Mouse (Mus musculus): ENCODE measurements around the gene Rad9a.

Gene Rad9a

DNA sequence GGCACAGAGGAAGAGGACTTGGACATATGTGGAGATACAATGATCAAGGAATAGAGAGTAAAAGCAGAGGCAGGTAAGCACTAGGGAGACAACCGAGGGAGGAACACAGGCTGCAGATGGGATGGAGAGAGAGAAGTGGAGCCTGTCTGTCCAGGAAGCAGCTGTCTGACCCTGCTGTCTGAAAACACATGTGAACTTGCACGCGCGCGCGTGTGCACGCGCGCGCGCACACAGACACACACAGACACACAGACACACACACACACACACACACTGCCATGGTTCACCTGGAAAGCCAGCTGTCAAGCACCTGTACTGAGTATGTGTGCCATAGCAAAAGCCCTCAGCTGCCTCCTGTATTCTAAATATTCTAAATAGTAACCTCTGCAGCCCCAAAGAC lies 16.8 kb upstream of the Rad9a start:
- in situ Hi-C loops (cut with MboI, MseI), result no loop called here

DNA sequence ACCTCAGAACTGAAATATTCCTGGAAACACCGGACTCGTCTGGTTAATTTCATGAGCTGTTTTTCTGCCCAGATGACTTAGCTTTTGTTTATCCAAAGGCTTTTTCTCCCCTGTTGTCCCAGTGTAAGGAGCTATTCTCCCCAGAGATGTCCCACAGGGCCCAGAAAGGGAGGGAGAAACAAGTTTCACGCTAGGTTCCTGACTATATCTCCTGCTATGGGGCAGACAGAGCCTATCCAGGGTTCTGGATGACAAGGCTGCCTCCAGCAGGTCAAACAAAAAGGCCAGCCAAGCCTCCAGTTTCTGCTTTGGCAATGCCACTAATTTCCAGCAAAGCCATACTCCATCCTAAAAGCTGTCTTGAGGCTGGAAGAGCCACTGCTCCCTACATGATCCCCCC lies 16.4 kb upstream of the Rad9a start:
- in situ Hi-C loops (cut with MboI, MseI), result no loop called here

DNA sequence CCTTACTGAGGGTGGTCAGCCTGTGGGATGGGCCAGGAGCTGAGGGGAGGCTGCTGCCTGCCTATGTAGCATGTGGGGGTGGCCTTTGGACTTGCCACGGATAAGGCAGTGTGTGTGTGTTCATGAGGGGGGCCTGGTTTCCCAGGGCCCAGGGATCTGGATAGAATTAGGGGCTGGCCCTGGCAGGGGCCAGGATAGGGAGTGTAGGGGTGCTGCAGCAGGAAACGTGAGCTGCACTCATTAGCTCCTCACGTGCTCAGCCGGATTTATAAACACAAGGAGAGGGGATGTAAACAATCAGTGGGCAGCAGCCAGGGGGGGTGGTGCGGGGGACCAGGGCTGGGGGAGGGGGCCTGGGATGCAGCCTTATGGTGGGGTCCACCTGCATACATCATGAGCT lies 15.7 kb upstream of the Rad9a start:
- in situ Hi-C loops (cut with MboI, MseI), result no loop called here

DNA sequence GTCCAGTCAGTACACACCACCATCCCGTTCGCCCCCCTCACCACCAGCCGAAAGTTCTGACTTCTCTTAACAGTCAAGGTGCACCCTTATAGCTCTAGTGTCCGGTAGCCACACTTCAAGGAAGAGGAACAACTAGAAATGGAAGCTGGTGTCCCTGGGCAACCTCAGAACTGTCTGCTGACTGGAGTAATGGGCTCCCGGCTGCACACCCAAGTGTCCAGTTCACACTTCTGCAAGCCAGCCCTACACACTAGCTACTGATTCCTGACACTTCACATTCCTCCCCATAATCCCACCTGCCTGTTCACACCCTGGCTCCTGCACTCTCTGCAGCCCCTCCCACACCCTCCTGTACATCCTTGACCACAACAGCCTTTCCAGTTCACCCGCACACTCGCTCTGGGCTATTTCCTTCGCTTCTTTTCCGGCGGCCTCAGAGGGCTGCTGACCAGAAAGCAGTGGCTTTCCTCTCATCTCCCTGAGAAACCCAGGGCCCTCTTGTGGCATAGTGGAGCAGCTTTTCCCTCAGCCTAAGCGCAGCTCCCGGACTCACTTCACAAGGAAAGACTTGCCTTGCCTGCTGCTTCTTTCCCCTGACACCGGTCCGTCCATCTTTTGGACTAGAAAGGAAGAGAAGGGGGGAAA lies 14.7 kb upstream of the Rad9a start:
- in situ Hi-C loops (cut with MboI, MseI), result no loop called here

DNA sequence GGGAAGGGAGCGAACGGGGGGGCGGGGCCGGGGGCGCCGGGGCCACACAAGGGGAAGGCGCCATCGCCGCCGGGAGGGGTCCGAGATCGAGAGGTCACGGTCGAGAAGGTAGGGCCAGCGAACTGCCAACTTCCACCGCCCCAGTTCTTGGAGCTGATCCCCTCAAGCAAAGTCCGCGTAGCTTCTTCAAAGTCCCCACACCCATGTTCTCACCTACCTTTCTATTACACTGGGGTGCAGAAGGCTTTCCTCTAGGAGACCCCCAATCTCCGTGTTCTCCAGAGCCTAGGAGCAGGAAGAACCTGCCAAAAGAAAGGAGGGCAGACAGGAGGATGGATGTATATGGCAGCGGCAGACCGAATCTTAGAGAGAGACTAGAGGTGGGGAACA lies 14.0 kb upstream of the Rad9a start:
- in situ Hi-C loops (cut with MboI, MseI), result no loop called here

DNA sequence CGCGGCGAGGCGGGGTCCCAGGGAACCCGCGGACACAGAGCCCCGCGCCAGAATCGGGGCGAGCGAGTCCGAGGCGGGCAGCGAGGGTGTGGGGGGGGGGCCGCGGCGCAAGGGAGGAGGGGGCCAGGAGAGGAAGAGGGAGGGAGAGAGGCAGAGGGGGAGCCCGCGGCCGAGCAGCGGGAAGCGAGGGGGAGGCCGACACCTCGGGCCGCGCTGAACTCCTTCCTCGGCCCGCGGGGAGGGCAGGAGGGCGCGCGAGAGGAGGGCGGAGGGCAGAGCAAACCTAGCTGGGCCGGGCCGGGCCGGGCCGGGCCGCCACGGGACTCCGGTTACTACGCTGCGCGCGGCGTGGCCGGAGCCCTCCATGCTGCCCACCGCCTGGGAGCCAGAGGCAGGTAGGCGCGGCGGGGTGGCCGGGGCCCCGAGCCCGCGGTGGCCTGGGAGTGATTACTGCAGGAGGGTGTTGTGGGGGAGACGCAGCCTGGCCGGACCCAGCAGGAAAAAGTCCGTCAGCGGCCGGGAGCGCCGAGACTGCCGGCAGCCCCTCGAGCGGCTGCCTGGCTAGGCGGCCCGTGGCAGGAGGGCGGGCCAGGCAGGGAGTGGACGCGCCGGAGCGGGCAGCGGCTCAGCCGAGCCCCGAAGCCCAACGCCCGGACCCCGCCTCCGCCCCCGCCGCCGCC lies 13.4 kb upstream of the Rad9a start:
- in situ Hi-C loops (cut with MboI, MseI), result no loop called here

DNA sequence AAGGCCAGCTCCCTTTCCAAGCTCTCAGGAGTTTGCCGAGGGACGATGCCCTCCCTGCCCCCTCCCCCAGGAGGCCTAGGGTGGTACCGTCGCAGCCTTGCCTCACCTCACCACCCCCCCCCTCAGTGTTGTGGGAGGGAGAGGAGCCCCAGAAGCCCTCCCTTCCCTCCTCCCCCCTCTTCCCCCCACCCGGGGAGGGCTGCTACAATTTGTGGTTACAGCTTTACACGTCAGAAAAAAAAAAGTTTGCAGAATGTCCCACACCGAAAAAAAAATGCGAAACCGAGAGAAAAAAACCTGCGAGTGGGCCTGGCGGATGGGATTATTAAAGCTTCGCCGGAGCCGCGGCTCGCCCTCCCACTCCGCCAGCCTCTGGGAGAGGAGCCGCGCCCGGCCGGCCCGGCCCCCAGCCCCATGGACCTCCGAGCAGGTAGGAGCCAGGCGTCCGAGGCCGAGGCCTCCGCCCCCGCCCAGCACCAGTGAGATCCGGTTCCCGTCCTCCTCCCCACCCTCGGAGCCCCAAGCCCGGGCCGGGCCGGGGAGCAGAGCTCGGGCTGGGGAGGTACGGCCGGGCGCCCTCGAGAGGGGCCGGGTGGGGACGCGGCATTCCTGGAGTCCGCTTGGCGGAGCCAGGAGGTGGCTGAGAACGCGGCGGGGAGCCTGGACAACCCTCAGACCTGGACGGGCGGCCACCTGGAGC lies 12.8 kb upstream of the Rad9a start, which contains the start of the genes Clcf1 and AC109138.7:
TSS of gene Clcf1 (plus strand) at position 168 of the 700 bp plus-strand sequence.
TSS of gene AC109138.7 (plus strand) at position 287 of the 700 bp plus-strand sequence.
- in situ Hi-C loops (cut with MboI, MseI), result no loop called here

DNA sequence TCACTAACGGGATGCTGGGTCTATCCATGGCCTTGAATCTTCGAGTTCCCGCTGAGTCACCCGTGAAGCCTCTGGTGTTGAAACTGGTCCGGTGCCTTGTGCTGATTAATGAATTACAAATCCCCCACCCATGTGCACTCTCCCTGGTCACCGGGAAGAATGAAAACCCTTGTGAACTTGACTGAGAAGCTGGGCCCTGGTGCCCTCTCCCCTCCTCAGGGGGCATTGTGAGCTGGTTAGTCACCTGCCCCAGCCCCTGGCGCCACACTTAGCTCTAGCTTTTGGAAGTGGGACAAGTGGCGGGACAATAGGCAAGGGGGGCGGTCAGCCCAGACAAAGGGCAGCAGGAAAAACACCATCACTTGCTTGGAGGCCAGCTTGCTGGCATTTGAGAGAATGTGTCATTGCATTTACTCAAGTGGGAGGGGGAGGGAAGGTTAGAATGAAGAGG lies 12.1 kb upstream of the Rad9a start:
- in situ Hi-C loops (cut with MboI, MseI), result no loop called here

DNA sequence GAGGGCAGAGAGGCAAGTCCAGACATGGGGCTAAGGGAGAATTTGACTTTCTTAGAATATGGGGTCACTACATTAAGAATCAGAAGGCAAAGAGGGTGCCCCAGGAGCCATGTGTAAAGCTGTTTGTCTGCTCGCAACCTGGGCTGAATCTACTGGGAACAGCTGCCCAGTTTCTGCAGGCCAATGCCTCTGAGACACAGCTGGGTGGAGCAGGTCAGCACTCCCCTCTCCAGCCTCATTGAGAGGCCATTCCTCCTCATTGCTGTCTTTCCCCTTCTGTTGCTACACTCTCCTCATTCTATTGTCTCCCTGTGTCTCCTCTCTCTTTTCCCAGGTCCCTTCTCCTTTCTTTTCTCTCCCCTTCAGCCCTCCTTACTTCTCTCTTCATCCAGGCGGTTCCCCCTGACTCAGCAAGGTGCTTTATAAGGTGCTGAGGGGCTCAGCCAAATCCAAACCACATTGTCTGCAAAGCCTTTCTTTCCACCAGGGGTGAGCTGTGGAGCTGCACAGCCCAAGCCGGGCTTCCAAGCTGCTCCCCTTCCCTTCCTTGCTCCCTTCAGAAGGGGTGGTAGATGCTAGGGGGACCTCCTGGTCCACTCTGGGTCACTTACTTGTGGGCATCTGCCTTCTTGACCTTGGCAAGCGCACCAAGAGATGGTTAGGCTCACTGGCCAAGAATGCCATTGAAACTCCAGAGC lies 10.6 kb upstream of the Rad9a start:
- in situ Hi-C loops (cut with MboI, MseI), result no loop called here

DNA sequence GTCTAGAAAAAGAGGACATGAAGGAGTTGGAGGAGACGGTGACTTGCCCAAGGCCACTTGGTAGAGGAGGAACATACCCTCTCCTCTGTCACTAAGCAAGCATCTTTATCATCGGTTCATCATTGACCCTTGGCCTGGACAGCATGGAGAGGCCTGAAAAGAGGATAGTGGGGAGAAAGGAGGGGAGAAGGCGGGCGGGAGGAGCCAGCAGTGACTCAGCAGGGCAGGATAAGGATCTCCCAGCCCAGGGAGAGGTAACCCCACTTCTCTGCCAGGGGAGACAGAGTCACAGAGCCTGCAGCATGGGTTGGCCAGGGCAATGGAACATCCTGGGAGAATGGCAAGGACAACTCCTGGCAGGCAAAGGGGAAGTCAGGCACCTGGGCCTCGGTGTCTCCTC lies 7.1 kb upstream of the Rad9a start:
- in situ Hi-C loops (cut with MboI, MseI), result loop anchor here (5.0 kb wide), 1 partner anchor 34 kb away; no protein-coding TSS in a partner anchor

DNA sequence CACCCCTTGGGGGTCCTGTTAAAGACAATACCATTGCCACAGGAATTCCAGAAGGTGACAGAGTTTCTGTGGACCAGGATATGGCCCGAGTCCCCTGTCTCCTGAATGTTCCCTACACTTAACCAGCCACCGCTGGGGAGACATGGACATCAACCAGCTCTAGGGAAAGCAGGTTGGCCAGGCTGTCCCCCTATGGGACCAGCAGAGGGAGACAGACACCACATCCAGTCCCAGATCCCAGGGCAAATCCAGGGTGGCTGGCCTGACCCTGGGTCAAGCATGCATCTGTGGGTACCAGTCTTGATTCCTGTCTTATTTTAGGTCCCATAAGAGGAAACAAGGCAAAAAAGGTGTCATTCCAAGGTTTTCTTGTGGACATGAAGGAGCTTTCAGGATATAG lies 5.5 kb upstream of the Rad9a start:
- in situ Hi-C loops (cut with MboI, MseI), result loop anchor here (5.0 kb wide), 1 partner anchor 35 kb away; no protein-coding TSS in a partner anchor

DNA sequence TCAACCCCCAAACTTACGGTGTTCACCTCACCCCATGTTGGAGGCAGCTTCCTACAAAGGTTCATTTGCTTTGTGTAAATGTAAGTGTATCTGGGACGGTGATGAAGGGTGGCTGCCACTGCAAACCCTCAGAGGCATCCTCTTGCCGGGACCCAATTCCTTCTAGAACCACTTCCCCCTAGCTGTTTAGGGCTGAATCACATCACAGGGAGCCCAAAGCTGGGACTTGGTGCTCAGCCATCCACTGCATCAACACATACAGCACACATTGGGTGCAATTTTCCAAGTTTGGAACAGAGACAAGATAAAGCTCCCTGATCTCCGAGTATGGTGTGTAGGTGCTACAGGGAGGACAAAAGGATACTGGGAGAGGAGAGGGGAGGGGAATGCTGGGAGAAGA lies 3.4 kb upstream of the Rad9a start:
- in situ Hi-C loops (cut with MboI, MseI), result loop anchor here (5.0 kb wide), 1 partner anchor 37 kb away; no protein-coding TSS in a partner anchor

DNA sequence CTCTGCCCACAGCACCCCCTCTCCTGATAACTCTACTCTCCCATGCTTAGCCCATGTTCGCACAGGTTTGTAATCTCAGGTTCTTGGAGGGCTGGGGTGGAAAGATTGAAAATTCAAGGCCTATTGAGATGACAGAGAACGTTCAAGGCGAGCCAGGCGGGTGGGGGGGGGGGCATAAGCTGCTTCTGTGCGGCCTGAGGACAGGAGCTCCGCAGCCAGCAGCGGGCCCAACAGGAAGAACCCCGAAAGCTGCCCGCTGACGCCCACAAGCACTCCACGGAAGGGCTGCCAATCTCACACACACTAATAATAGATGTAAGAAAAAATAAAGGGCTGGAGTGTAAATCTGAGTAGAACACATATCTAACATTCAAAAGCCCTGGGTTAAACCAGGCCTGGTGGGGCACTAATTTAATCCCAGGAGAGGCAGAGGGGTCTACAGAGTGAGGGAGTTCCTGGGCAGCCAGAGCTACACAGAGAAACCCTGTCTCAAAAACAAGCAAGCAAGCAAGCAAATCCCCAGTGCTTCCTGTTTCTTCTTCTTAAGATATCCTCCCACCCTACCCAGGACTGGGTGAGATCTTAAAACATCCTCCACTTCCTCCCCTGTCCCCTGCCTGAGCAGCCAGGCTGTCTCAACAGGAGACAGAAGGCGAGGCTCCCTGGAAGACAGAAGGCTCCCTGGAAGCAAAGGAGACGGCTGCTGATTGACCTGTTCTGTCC lies 2.3 kb upstream of the Rad9a start:
- in situ Hi-C loops (cut with MboI, MseI), result no loop called here

DNA sequence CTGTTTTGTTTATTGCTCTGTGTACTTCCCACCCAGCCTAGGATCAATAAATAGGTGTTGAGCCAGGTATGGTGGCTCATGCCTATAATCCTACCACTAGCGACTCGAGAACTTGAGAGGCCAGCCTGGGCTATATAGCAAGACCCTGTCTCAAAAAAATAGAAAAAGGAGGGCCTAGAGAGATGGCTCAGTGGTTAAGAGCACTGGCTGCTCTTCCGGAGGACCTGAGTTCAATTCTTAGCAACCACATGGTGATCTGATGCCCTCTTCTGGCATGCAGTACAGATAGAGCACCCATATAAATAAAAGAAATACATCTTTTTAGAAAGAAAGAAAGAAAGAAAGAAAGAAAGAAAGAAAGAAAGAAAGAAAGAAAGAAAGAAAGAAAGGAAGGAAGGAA lies 1.7 kb upstream of the Rad9a start:
- in situ Hi-C loops (cut with MboI, MseI), result no loop called here

DNA sequence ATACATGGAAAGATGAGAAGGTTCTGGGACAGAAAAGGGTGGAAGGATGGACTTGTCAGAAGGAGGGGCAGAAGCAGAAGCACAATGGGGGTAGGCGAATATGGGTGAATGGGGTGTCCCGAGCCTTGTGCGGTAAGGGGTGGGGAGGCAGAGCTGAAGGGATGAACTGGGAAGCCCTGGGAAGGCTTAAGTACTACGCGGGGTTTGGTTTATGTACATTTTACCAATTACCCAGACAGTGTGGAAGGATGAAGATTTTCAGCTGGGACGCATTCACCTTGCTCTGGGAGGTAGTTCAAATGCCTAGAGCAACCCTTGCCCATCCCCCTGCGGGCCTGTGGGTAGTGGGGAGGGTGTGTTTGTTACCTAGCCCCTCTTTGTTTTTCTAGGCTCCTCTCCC lies 687 bp upstream of the Rad9a start:
- in situ Hi-C loops (cut with MboI, MseI), result no loop called here

DNA sequence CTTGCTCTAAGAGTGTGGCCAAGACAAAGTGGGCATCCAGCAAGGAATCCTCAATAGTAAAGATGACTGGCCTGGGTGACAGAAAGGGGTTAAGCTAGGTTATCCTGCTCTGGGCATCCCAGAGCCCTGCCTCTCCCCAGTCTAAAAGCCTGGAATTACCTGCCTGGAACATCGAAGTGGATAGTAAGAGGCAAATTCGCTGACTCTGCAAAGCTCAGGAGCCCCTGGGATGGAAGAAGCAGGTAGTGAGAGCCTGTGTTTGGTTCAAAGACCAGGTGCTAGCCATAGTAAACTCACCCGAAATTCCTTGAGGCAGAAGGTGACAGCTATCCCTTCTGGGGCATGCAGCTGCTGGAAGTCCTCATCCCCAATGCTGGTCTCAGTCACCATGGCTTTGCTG lies 4.3 kb downstream of the Rad9a start:
- in situ Hi-C loops (cut with MboI, MseI), result no loop called here

DNA sequence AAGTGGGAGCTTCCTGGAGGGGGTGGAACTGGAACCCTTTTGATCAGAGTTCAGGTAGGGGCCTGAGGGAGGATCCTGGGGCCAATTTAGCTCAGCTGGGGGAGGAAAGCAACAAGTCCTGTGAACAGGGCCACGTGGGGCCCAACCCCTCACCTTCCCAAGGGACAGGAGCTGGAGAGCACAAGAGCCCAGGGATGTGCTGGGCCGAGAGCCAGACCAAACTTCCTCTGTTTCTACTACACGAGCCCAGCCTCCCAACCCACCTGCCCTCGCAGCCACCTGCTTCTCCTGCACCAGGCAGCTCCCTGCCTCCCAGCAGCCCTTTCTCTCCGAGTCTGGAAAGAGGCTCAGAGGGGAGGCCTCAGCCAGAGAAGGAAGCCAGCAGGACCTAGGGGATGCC lies 4.9 kb downstream of the Rad9a start:
- in situ Hi-C loops (cut with MboI, MseI), result no loop called here

DNA sequence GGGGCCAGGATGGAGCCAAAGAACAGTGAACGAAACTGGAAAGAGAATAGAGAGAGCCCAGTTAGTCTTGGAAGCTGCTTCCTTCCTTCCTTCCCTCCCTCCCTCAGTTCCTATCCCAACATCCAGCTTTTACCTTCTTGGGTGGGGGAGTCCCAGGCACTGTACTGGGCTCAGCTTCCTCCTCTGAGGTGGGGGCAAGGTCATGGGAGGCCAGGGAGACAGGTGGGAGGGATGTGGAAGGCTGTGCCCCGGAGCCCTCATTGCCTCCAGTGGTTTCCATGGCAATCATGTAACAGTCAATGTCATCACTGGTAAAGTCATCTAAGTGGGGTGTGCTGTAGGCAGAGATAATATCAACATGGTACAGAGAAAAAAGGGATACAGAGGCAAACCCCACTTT lies 5.4 kb downstream of the Rad9a start:
- in situ Hi-C loops (cut with MboI, MseI), result no loop called here

DNA sequence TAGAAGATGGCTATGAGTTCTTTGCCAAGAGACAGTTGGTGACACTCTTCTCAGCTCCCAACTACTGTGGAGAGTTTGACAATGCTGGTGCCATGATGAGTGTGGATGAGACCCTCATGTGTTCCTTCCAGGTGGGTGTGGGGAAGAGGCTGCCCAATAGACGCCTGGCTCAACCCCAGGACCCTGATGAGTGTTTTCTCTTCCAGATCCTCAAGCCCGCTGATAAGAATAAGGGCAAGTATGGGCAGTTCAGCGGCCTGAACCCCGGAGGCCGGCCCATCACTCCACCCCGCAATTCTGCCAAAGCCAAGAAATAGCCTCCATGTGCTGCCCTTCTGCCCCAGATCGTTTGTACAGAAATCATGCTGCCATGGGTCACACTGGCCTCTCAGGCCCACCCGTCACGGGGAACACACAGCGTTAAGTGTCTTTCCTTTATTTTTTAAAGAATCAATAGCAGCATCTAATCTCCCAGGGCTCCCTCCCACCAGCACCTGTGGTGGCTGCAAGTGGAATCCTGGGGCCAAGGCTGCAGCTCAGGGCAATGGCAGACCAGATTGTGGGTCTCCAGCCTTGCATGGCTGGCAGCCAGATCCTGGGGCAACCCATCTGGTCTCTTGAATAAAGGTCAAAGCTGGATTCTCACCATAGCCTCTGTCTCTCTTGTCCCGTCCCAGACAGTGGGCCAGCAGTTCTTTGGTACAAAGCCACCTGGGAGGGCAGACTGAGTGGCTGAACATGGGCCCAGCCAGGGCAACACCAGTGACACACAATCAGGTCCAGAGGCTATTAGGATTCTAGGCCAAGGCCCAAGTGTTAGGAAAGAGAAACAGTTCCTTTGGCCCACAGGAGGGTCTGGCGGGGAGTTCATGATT lies 6.4 kb downstream of the Rad9a start:
- in situ Hi-C loops (cut with MboI, MseI), result no loop called here

DNA sequence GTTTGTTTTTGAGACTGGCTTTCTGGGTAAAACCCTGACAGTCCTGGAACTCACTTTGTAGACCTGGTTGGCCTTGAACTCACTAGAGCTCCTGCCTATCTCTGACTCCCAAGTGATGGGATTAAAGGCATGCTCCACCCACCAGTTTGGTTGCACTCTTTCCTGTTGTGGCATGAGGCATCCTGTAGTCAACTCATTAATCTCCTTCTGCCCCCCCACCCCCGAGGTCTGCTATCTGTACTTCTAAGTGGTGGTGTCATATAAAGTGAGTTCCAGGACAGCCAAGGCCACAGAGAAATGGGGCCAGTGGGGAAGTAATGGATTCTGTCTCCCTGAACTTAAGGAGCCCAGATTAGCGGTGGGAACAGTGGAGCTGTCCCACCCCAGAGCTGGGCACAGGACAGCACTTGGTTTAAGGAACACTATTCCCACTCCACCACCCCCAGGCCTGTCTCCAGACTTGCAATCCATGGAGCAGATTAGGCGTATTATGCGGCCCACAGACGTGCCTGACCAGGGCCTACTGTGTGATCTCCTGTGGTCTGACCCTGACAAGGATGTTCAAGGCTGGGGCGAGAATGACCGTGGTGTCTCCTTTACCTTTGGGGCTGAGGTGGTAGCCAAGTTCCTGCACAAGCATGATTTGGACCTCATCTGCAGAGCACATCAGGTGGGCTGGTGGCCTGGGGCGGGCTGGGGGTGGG lies 7.3 kb downstream of the Rad9a start:
- in situ Hi-C loops (cut with MboI, MseI), result no loop called here
